Mouse (Mus musculus): Measurements from ENCODE around the gene Dhcr7. TPM values are rescaled to one million over a fixed set of nuclear protein-coding genes. Genes with fewer than 3 reads are reported as not detected.

Gene Dhcr7
- polyA plus RNA-seq, 1 experiment from 2014 or later = 70.2 TPM

Other genes starting within 250 kb of the Dhcr7 start
- gene Cars, start 223.1 kb upstream of the Dhcr7 start, polyA plus RNA-seq (2015; fragmentation: Nextera tagmentation; extraction: Ambion mirVana) = 57.6 and 62.7 TPM in 2 replicates
- gene Tnfrsf26, start 194.4 kb upstream of the Dhcr7 start, polyA plus RNA-seq (2015; fragmentation: Nextera tagmentation; extraction: Ambion mirVana) = 0.35 and 0.38 TPM in 2 replicates
- gene Tnfrsf22, start 173.5 kb upstream of the Dhcr7 start, polyA plus RNA-seq (2015; fragmentation: Nextera tagmentation; extraction: Ambion mirVana) = 6.1 and 6.9 TPM in 2 replicates
- gene Tnfrsf23, start 137.3 kb upstream of the Dhcr7 start, polyA plus RNA-seq (2015; fragmentation: Nextera tagmentation; extraction: Ambion mirVana) = 0.69 and 1.2 TPM in 2 replicates
- 25.6 and 25.9 TPM in 2 replicates for gene Osbpl5, start 66.2 kb upstream of the Dhcr7 start, polyA plus RNA-seq (2015; fragmentation: Nextera tagmentation; extraction: Ambion mirVana)
- not detected in 2 replicates for gene Mrgprg, start 56.2 kb upstream of the Dhcr7 start, polyA plus RNA-seq (2015; fragmentation: Nextera tagmentation; extraction: Ambion mirVana)
- gene Mrgpre, start 38.6 kb upstream of the Dhcr7 start, polyA plus RNA-seq (2015; fragmentation: Nextera tagmentation; extraction: Ambion mirVana) = 1.2 and 1.3 TPM in 2 replicates
- gene Nadsyn1, start 296 bp upstream of the Dhcr7 start, polyA plus RNA-seq (2015; fragmentation: Nextera tagmentation; extraction: Ambion mirVana) = 19.4 and 21.1 TPM in 2 replicates
- not detected in 2 replicates for gene Gm498, start 43.7 kb downstream of the Dhcr7 start, polyA plus RNA-seq (2015; fragmentation: Nextera tagmentation; extraction: Ambion mirVana)
- gene Shank2, start 178.8 kb downstream of the Dhcr7 start, polyA plus RNA-seq (2015; fragmentation: Nextera tagmentation; extraction: Ambion mirVana) = 0.99 and 1.1 TPM in 2 replicates

All from intestine, embryonic 15.5 days (tissue).